Mouse (Mus musculus): Measurements from ENCODE around the gene Trappc11. TPM values are rescaled to one million over a fixed set of nuclear protein-coding genes. Genes with fewer than 3 reads are reported as not detected.

The Trappc11 gene
- total and polyA plus RNA-seq, 2 experiments from 2014 or later, result 14.0 to 26.7 TPM

DNA sequence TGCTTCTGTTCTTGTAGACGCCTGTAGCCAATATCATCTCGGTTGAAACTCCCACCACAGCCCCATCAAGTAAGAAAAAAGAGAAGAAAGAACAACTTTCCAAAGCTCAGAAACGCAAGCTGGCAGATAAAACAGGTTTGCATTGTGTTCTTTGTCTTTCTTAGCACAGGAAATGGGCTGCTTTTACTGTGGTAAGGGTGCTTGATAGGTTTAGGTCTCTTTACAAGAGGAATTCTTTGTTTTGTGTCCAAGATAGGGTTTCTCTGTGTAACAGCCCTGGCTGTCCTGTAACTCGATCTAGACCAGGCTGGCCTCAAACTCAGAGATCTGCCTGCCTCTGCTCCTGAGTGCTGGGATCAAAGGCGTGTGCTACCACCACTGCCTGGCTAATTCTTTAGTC lies 10.8 kb upstream of the Trappc11 start:
- no peak overlapping the region for H3K9ac ChIP-seq (replicated peaks; ENCODE audit: low read depth, low read length)
- H3K9me3 ChIP-seq (replicated peaks; ENCODE audit: control insufficient read depth, low read length), result no peaks in the 10 kb centered on the region
- H3K27ac ChIP-seq (ENCODE audit: low read depth), result no peak overlapping the region
- no peak overlapping the region for H3K4me2 ChIP-seq (ENCODE audit: low read depth, low read length)
- WGBS, result 93% methylated on average over 5 of the region's 5 CpGs
- H3K27me3 ChIP-seq (ENCODE audit: control insufficient read depth, insufficient read depth, low read length), result no peaks in the 10 kb centered on the region
- TF ChIP-seq CTCF (IDR thresholded peaks at IDR 0.05; ENCODE audit: low read depth), result no peak
- no peak for TF ChIP-seq EP300 (IDR thresholded peaks at IDR 0.05; ENCODE audit: low read depth)
- DNase-seq (ENCODE audit: low spot score) (no peak), ATAC-seq (ENCODE audit: insufficient read depth, low read depth) (no peak)
- no peaks in the 10 kb centered on the region for H3K4me1 ChIP-seq (ENCODE audit: control insufficient read depth, insufficient read depth)
- H3K36me3 ChIP-seq (replicated peaks; ENCODE audit: control insufficient read depth, insufficient read depth, low read length), result peaks cover 74% of the 10 kb centered on the region
- H3K4me3 ChIP-seq (ENCODE audit: low read depth, low read length), result no peak overlapping the region

- no peaks in the 10 kb centered on the region for H3K4me1 ChIP-seq (ENCODE audit: control insufficient read depth, insufficient read depth)
- TF ChIP-seq CTCF (IDR thresholded peaks at IDR 0.05; ENCODE audit: low read depth) (no peak), EP300 (IDR thresholded peaks at IDR 0.05; ENCODE audit: low read depth) (no peak)
- no peak overlapping the region for H3K4me2 ChIP-seq (ENCODE audit: low read depth, low read length)
- H3K9ac ChIP-seq (replicated peaks; ENCODE audit: low read depth, low read length), result no peak overlapping the region
- DNase-seq (ENCODE audit: low spot score) (no peak), ATAC-seq (ENCODE audit: insufficient read depth, low read depth) (no peak)
- no peak overlapping the region for H3K27ac ChIP-seq (ENCODE audit: low read depth)
- peaks cover 74% of the 10 kb centered on the region for H3K36me3 ChIP-seq (replicated peaks; ENCODE audit: control insufficient read depth, insufficient read depth, low read length)
- H3K27me3 ChIP-seq (ENCODE audit: control insufficient read depth, insufficient read depth, low read length), result no peaks in the 10 kb centered on the region
- 95% methylated on average over 16 of the region's 16 CpGs for WGBS
- no peak overlapping the region for H3K4me3 ChIP-seq (ENCODE audit: low read depth, low read length)
- H3K9me3 ChIP-seq (replicated peaks; ENCODE audit: control insufficient read depth, low read length), result no peaks in the 10 kb centered on the region
Measured at GRCm38 (mm10) chr8:47542746-47543145, 9.5 kb upstream of the Trappc11 start.

DNA sequence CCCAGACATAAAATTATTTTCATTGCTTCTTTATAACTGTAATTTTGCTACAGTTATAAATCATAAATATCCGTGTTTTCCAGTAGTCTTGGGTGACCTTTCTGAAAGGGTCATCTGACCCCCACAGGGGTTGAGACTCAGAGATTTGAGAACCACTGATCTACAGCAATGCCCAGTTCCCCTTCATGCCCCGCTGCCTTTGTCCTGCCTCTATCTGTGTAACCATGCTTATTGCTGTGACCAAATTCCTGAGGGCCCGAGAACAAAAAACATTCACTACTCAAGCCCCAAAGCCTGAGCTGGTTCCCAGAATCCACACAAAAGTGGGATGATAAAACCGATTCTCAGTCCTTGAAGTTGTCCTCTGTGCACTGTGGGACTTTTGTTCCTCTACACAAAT lies 5.1 kb upstream of the Trappc11 start:
- WGBS, result 87% methylated on average over 4 of the region's 4 CpGs
- ATAC-seq (ENCODE audit: insufficient read depth, low read depth) (no peak), DNase-seq (ENCODE audit: low spot score) (no peak)
- H3K4me3 ChIP-seq (ENCODE audit: low read depth, low read length), result no peak overlapping the region
- H3K9me3 ChIP-seq (replicated peaks; ENCODE audit: control insufficient read depth, low read length), result no peaks in the 10 kb centered on the region
- no peak overlapping the region for H3K9ac ChIP-seq (replicated peaks; ENCODE audit: low read depth, low read length)
- H3K4me2 ChIP-seq (ENCODE audit: low read depth, low read length), result no peak overlapping the region
- peaks cover 7% of the 10 kb centered on the region for H3K4me1 ChIP-seq (ENCODE audit: control insufficient read depth, insufficient read depth)
- no peaks in the 10 kb centered on the region for H3K27me3 ChIP-seq (ENCODE audit: control insufficient read depth, insufficient read depth, low read length)
- H3K27ac ChIP-seq (ENCODE audit: low read depth), result no peak overlapping the region
- H3K36me3 ChIP-seq (replicated peaks; ENCODE audit: control insufficient read depth, insufficient read depth, low read length), result peaks cover 38% of the 10 kb centered on the region
- TF ChIP-seq EP300 (IDR thresholded peaks at IDR 0.05; ENCODE audit: low read depth) (no peak), CTCF (IDR thresholded peaks at IDR 0.05; ENCODE audit: low read depth) (no peak)

DNA sequence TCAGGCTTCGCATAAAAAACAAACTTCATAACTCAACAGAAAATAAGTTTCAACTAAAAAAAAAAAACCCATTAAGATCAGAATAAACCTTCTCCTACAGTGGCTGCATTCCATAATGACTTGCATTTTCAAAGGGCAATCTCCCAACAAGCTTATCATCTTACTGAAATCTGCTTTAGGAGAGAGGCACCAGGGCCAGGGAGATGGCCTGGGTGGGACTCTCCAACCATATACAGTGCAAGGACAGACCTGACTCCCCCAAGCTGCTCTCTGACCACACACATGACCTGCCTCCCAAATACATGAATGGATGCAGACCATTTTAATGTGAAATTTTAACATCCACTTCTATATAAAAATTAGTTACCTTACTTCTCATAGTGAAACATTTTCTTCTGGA lies 5.2 kb downstream of the Trappc11 start:
- DNase-seq (ENCODE audit: low spot score) (no peak), ATAC-seq (ENCODE audit: insufficient read depth, low read depth) (no peak)
- 94% methylated on average over 1 of the region's 1 CpGs for WGBS
- H3K4me2 ChIP-seq (ENCODE audit: low read depth, low read length), result no peak overlapping the region
- no peak for TF ChIP-seq EP300 (IDR thresholded peaks at IDR 0.05; ENCODE audit: low read depth)
- no peak for TF ChIP-seq CTCF (IDR thresholded peaks at IDR 0.05; ENCODE audit: low read depth)
- H3K4me3 ChIP-seq (ENCODE audit: low read depth, low read length), result no peak overlapping the region
- peaks cover 9% of the 10 kb centered on the region; the same call in 1 of the 2 replicates for H3K4me1 ChIP-seq (ENCODE audit: control insufficient read depth, insufficient read depth)
- no peak overlapping the region for H3K27ac ChIP-seq (ENCODE audit: low read depth)
- no peak overlapping the region for H3K9ac ChIP-seq (replicated peaks; ENCODE audit: low read depth, low read length)
- H3K36me3 ChIP-seq (replicated peaks; ENCODE audit: control insufficient read depth, insufficient read depth, low read length), result peaks cover 57% of the 10 kb centered on the region
- H3K9me3 ChIP-seq (replicated peaks; ENCODE audit: control insufficient read depth, low read length), result no peaks in the 10 kb centered on the region
- H3K27me3 ChIP-seq (ENCODE audit: control insufficient read depth, insufficient read depth, low read length), result no peaks in the 10 kb centered on the region

- no peaks in the 10 kb centered on the region for H3K9me3 ChIP-seq (replicated peaks; ENCODE audit: control insufficient read depth, low read length)
- no peak overlapping the region for H3K9ac ChIP-seq (replicated peaks; ENCODE audit: low read depth, low read length)
- H3K4me1 ChIP-seq (ENCODE audit: control insufficient read depth, insufficient read depth), result no peaks in the 10 kb centered on the region
- no peak overlapping the region for H3K4me3 ChIP-seq (ENCODE audit: low read depth, low read length)
- DNase-seq (ENCODE audit: low spot score) (no peak), ATAC-seq (ENCODE audit: insufficient read depth, low read depth) (no peak)
- H3K27ac ChIP-seq (ENCODE audit: low read depth), result no peak overlapping the region
- H3K27me3 ChIP-seq (ENCODE audit: control insufficient read depth, insufficient read depth, low read length), result no peaks in the 10 kb centered on the region
- peaks cover 79% of the 10 kb centered on the region for H3K36me3 ChIP-seq (replicated peaks; ENCODE audit: control insufficient read depth, insufficient read depth, low read length)
- 95% methylated on average over 15 of the region's 15 CpGs for WGBS
- H3K4me2 ChIP-seq (ENCODE audit: low read depth, low read length), result no peak overlapping the region
- no peak for TF ChIP-seq EP300 (IDR thresholded peaks at IDR 0.05; ENCODE audit: low read depth)
- TF ChIP-seq CTCF (IDR thresholded peaks at IDR 0.05; ENCODE audit: low read depth), result no peak
Measured at GRCm38 (mm10) chr8:47513601-47514000, 19.7 kb downstream of the Trappc11 start.

DNA sequence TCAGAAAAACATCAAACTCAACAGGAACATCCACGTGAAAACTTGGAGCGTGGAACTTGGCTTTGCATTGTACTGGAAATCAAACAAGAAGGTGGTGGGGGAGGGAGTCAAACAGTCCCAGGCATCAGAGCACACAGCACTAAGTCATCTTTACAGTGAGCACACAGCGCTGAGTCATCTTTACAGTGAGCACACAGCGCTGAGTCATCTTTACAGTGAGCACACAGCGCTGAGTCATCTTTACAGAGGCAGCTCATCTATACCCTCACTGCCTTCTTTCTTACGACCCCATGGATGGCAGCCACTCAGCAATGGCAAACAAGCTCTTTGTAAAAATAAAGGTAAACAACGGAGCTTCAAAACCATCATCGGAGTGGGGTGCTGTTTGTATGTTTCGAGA lies 22.3 kb downstream of the Trappc11 start:
- TF ChIP-seq CTCF (IDR thresholded peaks at IDR 0.05; ENCODE audit: low read depth), result no peak
- no peak for TF ChIP-seq EP300 (IDR thresholded peaks at IDR 0.05; ENCODE audit: low read depth)
- WGBS, result 91% methylated on average over 9 of the region's 9 CpGs
- no peaks in the 10 kb centered on the region for H3K9me3 ChIP-seq (replicated peaks; ENCODE audit: control insufficient read depth, low read length)
- H3K9ac ChIP-seq (replicated peaks; ENCODE audit: low read depth, low read length), result no peak overlapping the region
- H3K36me3 ChIP-seq (replicated peaks; ENCODE audit: control insufficient read depth, insufficient read depth, low read length), result peaks cover 80% of the 10 kb centered on the region
- no peak overlapping the region for H3K27ac ChIP-seq (ENCODE audit: low read depth)
- no peak overlapping the region for H3K4me3 ChIP-seq (ENCODE audit: low read depth, low read length)
- H3K4me1 ChIP-seq (ENCODE audit: control insufficient read depth, insufficient read depth), result no peaks in the 10 kb centered on the region
- H3K27me3 ChIP-seq (ENCODE audit: control insufficient read depth, insufficient read depth, low read length), result no peaks in the 10 kb centered on the region
- ATAC-seq (ENCODE audit: insufficient read depth, low read depth), result no peak
- no peak overlapping the region for H3K4me2 ChIP-seq (ENCODE audit: low read depth, low read length)
- DNase-seq (ENCODE audit: low spot score), result no peak

Measured in heart, postnatal 0 days (tissue).